In the genomic region with DNA sequence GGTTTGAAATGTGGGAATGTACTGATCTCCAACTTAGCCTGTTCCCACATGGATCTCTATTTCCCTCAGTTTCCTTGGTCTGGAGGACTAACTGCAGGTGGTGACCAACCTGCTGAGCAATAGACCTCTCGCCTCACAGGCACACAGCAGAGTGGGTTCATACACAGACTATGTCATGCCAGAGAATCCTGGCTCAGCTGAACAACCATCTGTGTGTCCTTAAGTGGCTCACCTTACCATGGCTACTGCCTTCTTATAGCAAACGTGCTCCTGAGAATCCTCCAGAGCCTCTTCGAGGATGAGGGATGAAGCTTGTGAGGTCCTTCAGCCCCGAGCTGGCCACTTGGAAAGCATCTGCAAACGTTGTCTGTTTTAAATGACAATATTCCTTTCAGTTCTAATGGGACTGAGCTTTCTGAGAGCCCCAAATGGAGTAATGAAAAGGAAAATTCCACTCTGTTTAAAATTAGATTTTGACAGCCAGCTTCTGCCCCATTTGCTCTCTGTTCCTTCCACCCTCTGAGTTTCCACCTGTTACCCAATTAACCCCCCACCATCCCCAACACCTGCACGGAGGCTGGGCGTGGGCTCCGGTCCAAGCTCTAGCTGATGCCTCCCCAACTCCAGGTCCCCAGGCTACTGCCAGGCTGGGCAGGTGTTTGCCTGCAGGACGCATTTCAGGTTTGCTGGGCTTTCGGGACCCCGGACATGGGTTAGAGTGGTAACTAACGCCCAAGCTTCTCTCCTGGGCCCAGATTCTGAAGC, we compare ENCODE assay signal across 16 mouse cellular contexts. TPM values are rescaled to one million over a fixed set of nuclear protein-coding genes. Genes with fewer than 3 reads are reported as not detected.
A peak's percentile ranks its signal among the peaks of the same experiment; 100 is the strongest.
DNase-seq lines count a peak whose midpoint lies in the region; ATAC-seq and TF ChIP-seq lines count a peak whose summit lies in the region.
"Had no signal": no experiment of that assay in that cellular context is flagged by ENCODE, and none has a peak within 500 bp of the region (broad histone marks: within the 10 kb centered on the region; RNA-seq: fewer than 3 reads in every experiment).

No protein-coding gene starts in this region.

- H3K9ac ChIP-seq in hindbrain, postnatal 0 days (replicated peaks; ENCODE audit: low read length) = no peak overlapping the region
- H3K9ac ChIP-seq in hindbrain, embryonic 12.5 days = no peak overlapping the region
- H3K9ac ChIP-seq: forebrain, embryonic 12.5 days; midbrain, embryonic 12.5 days; neural tube, embryonic 13.5 days had no signal

- DNase-seq in hindbrain, postnatal 0 days (ENCODE audit: low spot score) = peak; percentile 44
- peak; percentile 99 for DNase-seq in brain, adult 2 months (ENCODE audit: low read depth, low spot score)
- DNase-seq in cerebellum, adult 11 months = peak; percentile 92
- peak; percentile 89 to 90 for DNase-seq in cerebellum, postnatal 10 days
- no peak for DNase-seq in thymus, postnatal 0 days (ENCODE audit: low spot score)
- DNase-seq in thymus, postnatal 36 days = no peak
- DNase-seq: adrenal gland, adult 2 months; gastrocnemius, postnatal 10 days; kidney, adult 11 months; liver; thymus, adult 18-20 months had no signal

- TF ChIP-seq CTCF in hindbrain, postnatal 0 days (IDR thresholded peaks at IDR 0.05; ENCODE audit: low read depth) = no peak

- peak; percentile 46; the same call in 1 of the 2 replicates for ATAC-seq in hindbrain, postnatal 0 days
- no peak for ATAC-seq in hindbrain, embryonic 12.5 days (ENCODE audit: low FRiP score)
- ATAC-seq: lung, postnatal 0 days had no signal

- H3K4me3 ChIP-seq in hindbrain, postnatal 0 days (ENCODE audit: low read length) = no peak overlapping the region
- H3K4me3 ChIP-seq in hindbrain, embryonic 12.5 days = no peak overlapping the region
- H3K4me3 ChIP-seq: forebrain, embryonic 12.5 days; midbrain, embryonic 12.5 days; neural tube, embryonic 13.5 days had no signal

- H3K27ac ChIP-seq in hindbrain, postnatal 0 days = no peak overlapping the region
- no peak overlapping the region for H3K27ac ChIP-seq in hindbrain, embryonic 12.5 days
- H3K27ac ChIP-seq: forebrain, embryonic 12.5 days; midbrain, embryonic 12.5 days; neural tube, embryonic 13.5 days had no signal

- H3K4me1 ChIP-seq in hindbrain, postnatal 0 days (ENCODE audit: insufficient read depth, low read length) = no peaks in the 10 kb centered on the region
- no peaks in the 10 kb centered on the region for H3K4me1 ChIP-seq in hindbrain, embryonic 12.5 days
- H3K4me1 ChIP-seq: forebrain, embryonic 12.5 days; midbrain, embryonic 12.5 days; neural tube, embryonic 13.5 days had no signal

- no peaks in the 10 kb centered on the region for H3K36me3 ChIP-seq in hindbrain, postnatal 0 days (ENCODE audit: insufficient read depth, low read length)
- no peaks in the 10 kb centered on the region for H3K36me3 ChIP-seq in hindbrain, embryonic 12.5 days
- H3K36me3 ChIP-seq: forebrain, embryonic 12.5 days; midbrain, embryonic 12.5 days; neural tube, embryonic 13.5 days had no signal

- H3K9me3 ChIP-seq in hindbrain, postnatal 0 days (ENCODE audit: low read length) = no peaks in the 10 kb centered on the region
- H3K9me3 ChIP-seq in hindbrain, embryonic 12.5 days (replicated peaks) = no peaks in the 10 kb centered on the region
- H3K9me3 ChIP-seq: forebrain, embryonic 12.5 days; midbrain, embryonic 12.5 days; neural tube, embryonic 13.5 days had no signal

- no peaks in the 10 kb centered on the region for H3K27me3 ChIP-seq in hindbrain, postnatal 0 days (ENCODE audit: insufficient read depth, low read length)
- H3K27me3 ChIP-seq in hindbrain, embryonic 12.5 days = no peaks in the 10 kb centered on the region
- H3K27me3 ChIP-seq: forebrain, embryonic 12.5 days; midbrain, embryonic 12.5 days; neural tube, embryonic 13.5 days had no signal

- 58% methylated on average over 12 of the region's 12 CpGs for WGBS in hindbrain, postnatal 0 days
- 75% methylated on average over 12 of the region's 12 CpGs for WGBS in hindbrain, embryonic 12.5 days

- H3K4me2 ChIP-seq in hindbrain, postnatal 0 days (ENCODE audit: low read depth, low read length) = no peak overlapping the region
- H3K4me2 ChIP-seq in hindbrain, embryonic 12.5 days (replicated peaks) = no peak overlapping the region
- H3K4me2 ChIP-seq: forebrain, embryonic 12.5 days; midbrain, embryonic 12.5 days; neural tube, embryonic 13.5 days had no signal

RNA-seq across cellular contexts. Expression of a gene that starts 37.2 kb away (rescaled TPM):
- 41.0 and 41.3 TPM in 2 replicates for total RNA-seq in hindbrain, postnatal 0 days (2014; rRNA removed)
- polyA plus RNA-seq in hindbrain, postnatal 0 days (2015; fragmentation: Nextera tagmentation; extraction: Ambion mirVana) = 28.0 and 28.6 TPM in 2 replicates
- polyA plus RNA-seq in hindbrain, embryonic 12.5 days (2016; fragmentation: Nextera tagmentation; extraction: Ambion mirVana) = 14.6 and 17.2 TPM in 2 replicates
- 4.0 TPM in 2 replicates for polyA plus RNA-seq in thymus, postnatal 0 days (2015; fragmentation: Nextera tagmentation; extraction: Ambion mirVana)

Comparison
In these comparisons a context has a peak if more than half of its experiments do, and no peak if none do; other contexts are left out.
1. DNase-seq: peak in hindbrain, postnatal 0 days (single experiment), brain, adult 2 months (single experiment), cerebellum, adult 11 months (single experiment) and cerebellum, postnatal 10 days (2 of 2); none in thymus, postnatal 0 days (single experiment) and thymus, postnatal 36 days (0 of 2).